Mouse (Mus musculus) cerebellum, adult 2 months (tissue): ENCODE data around the gene Serpine1.

ENCODE experiments used
- CTCF ChIP-seq: fragments of 200-500 bp; IDR thresholded peaks from 2 replicates; pipeline ENCODE4 v1.5.1; 2011; ENCODE audit warnings: low read depth, mild to moderate bottlenecking, control low read depth, low read length, moderate library complexity, borderline replicate concordance; ENCODE audit not compliant: insufficient read depth
- POLR2A ChIP-seq: fragments of 200-500 bp; IDR thresholded peaks from 2 replicates; pipeline ENCODE4 v1.6.1; 2011; ENCODE audit warnings: low read length, control low read depth, borderline replicate concordance; ENCODE audit not compliant: insufficient read depth

- TF ChIP-seq POLR2A, result no peak
- no peak for TF ChIP-seq CTCF
Observed at GRCm38 (mm10) chr5:137100660-137101059, 28.6 kb upstream of the Serpine1 start.
